Mouse (Mus musculus): Measurements from ENCODE around the gene Intu.
A peak's percentile ranks its signal among the peaks of the same experiment; 100 is the strongest.

- TF ChIP-seq TCF3 (IDR thresholded peaks at IDR 0.05; ENCODE audit: insufficient read length, low read depth) = no peak
- TF ChIP-seq POLR2A (IDR thresholded peaks at IDR 0.05; ENCODE audit: insufficient read length, low read depth) = peak; percentile 32
- TF ChIP-seq TCF12 (IDR thresholded peaks at IDR 0.05; ENCODE audit: insufficient read depth, poor library complexity, severe bottlenecking) = no peak
- no peak for TF ChIP-seq MYOG (IDR thresholded peaks at IDR 0.05; ENCODE audit: control insufficient read depth in 1 of 3, insufficient read depth in 1 of 3, insufficient read length in 2 of 3, low read depth in 2 of 3)
- TF ChIP-seq E2F4 (IDR thresholded peaks at IDR 0.05; ENCODE audit: insufficient read depth) = no peak
- no peak for TF ChIP-seq POLR2AphosphoS2 (IDR thresholded peaks at IDR 0.05; ENCODE audit: insufficient read length, low read depth)
- no peak for TF ChIP-seq MAX (IDR thresholded peaks at IDR 0.05; ENCODE audit: low read depth)
- TF ChIP-seq USF1 (IDR thresholded peaks at IDR 0.05; ENCODE audit: low read depth) = peak; percentile 97
- TF ChIP-seq MYOD1 (IDR thresholded peaks at IDR 0.05; ENCODE audit: control insufficient read depth in 1 of 3, insufficient read length in 2 of 3, low read depth in 2 of 3) = no peak
- TF ChIP-seq REST (IDR thresholded peaks at IDR 0.05; ENCODE audit: insufficient read depth, insufficient read length) = no peak
- no peak for TF ChIP-seq SRF (IDR thresholded peaks at IDR 0.05; ENCODE audit: control insufficient read depth, insufficient read length, low read depth)
Observed at GRCm38 (mm10) chr3:40540567-40541554, 9.8 kb downstream of the Intu start.

Data from myocyte (in vitro differentiated cells).